Mouse (Mus musculus): Measurements from ENCODE around the gene Wdr20. TPM values are rescaled to one million over a fixed set of nuclear protein-coding genes. Genes with fewer than 3 reads are reported as not detected.
A peak's percentile ranks its signal among the peaks of the same experiment; 100 is the strongest.

Gene Wdr20
- polyA plus RNA-seq, 1 experiment from 2014 or later: 33.5 TPM

DNA sequence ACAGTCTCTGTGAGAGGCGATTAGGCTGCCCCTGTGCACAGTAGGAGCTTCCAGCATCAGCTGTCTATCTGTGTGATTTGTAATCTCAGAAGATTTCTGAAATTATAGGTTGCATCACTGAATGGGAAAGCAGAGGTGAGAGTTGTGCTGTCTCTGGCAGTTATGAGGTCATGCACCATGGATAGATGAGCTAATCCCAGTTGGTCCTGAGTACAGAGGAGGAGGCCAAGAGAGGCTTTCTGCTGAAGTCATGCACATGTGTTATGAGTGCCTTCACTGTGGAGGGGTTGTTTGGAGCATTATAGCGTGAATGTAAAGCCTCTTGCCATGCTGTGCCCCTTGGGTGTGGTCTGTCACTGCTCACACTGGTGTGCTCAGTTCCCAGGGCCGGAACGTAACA, 52.8 kb downstream of the Wdr20 start:
- H3K9ac ChIP-seq (replicated peaks): no peak overlapping the region
- no peak overlapping the region for H3K4me3 ChIP-seq
- H3K4me2 ChIP-seq (replicated peaks): no peak overlapping the region
- WGBS: 84% methylated on average over 4 of the region's 4 CpGs
- H3K9me3 ChIP-seq: no peaks in the 10 kb centered on the region
- H3K27me3 ChIP-seq: no peaks in the 10 kb centered on the region
- H3K27ac ChIP-seq (replicated peaks): no peak overlapping the region
- H3K4me1 ChIP-seq: no peaks in the 10 kb centered on the region
- no peak for ATAC-seq (replicated peaks)
- no peaks in the 10 kb centered on the region; the same call in 1 of the 2 replicates for H3K36me3 ChIP-seq

DNA sequence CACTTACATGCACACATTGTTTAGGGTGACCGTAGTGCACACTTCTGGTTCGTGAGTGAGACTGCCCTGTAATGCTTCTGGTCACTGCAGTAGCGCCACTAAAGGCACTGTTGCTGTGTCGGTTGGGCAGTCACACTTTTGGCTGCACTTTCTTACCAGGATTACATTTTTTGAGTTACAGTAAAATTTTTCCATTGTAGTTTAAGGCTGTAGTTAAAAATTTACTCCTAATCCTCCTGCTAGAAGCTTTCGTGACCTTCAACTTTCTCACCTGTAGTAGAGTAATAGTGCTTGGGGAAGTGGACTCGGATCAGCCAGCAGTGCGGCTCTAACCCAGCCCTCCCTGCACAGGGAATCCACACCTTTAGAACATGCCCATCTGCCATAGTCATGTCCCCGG, 53.3 kb downstream of the Wdr20 start:
- H3K36me3 ChIP-seq: no peaks in the 10 kb centered on the region; the same call in 1 of the 2 replicates
- no peak overlapping the region for H3K9ac ChIP-seq (replicated peaks)
- no peak overlapping the region for H3K27ac ChIP-seq (replicated peaks)
- 92% methylated on average over 8 of the region's 8 CpGs for WGBS
- no peak overlapping the region for H3K4me2 ChIP-seq (replicated peaks)
- H3K27me3 ChIP-seq: no peaks in the 10 kb centered on the region
- H3K9me3 ChIP-seq: no peaks in the 10 kb centered on the region
- ATAC-seq (replicated peaks): no peak
- no peaks in the 10 kb centered on the region for H3K4me1 ChIP-seq
- no peak overlapping the region for H3K4me3 ChIP-seq

DNA sequence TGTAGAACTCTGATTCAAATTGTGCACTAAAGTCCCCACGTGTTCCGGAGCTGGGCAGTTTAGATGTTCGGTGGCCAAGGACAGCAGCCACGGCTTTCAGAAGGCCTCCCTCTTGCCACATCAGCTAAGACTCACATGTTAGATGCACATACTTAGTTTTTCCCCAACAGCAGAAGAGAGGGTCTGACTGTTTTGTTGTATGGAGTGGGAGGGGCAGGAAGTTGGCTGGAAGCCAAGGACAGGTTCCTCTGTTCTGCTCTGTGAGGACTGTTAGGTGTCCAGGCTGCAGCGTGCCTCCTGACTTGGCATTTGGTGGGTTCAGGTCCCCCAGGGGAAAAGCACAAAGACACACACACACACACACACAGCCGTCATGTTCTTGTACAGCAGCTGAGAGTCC, 57.3 kb downstream of the Wdr20 start:
- no peaks in the 10 kb centered on the region for H3K36me3 ChIP-seq

DNA sequence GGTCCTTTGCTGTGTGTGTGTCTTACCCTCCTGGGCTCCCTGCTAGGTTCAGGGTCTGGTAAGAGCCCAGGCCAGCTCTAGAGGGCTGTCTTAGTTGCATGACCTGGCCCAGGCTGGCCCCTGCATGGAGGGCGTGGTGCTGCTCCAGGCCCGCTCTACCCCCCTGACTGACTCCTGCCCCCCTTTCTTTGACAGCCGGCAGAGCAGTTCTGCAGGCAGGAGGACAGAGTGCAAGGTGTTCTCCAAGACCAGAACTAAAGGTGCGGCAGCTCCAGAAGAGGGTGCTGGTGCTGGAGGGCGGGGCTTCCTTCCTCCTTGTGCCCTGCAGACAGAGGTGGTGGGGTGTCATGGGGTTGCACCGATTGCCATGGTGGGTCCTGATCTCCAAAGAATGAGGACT, 59.0 kb downstream of the Wdr20 start:
- H3K27ac ChIP-seq (replicated peaks): no peak overlapping the region
- ATAC-seq (replicated peaks): no peak

More for the DNA sequence above, 57.3 kb downstream of the Wdr20 start:
- ATAC-seq (replicated peaks): no peak
- Histone ChIP-seq H3K4me3 (no peak overlapping the region), H3K4me2 (replicated peaks) (no peak overlapping the region), H3K27me3 (no peaks in the 10 kb centered on the region), H3K27ac (replicated peaks) (no peak overlapping the region), H3K4me1 (no peaks in the 10 kb centered on the region), H3K9me3 (no peaks in the 10 kb centered on the region), H3K9ac (replicated peaks) (no peak overlapping the region)
- 79% methylated on average over 6 of the region's 6 CpGs for WGBS

DNA sequence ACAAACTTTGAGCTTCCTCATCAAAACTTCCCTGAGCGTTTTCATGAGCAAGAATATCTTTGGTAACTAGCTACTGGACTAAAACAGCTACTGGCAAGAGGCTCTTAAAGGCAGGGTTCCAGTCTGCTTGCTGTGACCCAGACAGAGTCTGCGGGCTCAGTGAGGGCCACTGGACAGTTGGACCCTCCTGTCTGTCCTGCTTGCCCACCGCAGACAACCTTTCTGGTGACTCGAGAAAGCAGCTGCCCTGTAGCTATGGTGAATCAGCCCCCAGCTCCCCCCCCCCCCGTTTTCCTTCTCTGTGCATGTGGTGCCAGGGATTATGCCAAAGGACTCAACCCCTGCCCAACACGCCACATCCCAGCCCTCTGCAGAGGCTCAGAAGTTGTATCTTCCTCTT, 59.5 kb downstream of the Wdr20 start:
- Histone ChIP-seq H3K9ac (replicated peaks) (no peak overlapping the region), H3K27ac (replicated peaks) (no peak overlapping the region), H3K27me3 (no peaks in the 10 kb centered on the region), H3K4me2 (replicated peaks) (no peak overlapping the region), H3K4me3 (no peak overlapping the region), H3K4me1 (no peaks in the 10 kb centered on the region), H3K36me3 (no peaks in the 10 kb centered on the region), H3K9me3 (no peaks in the 10 kb centered on the region)
- ATAC-seq (replicated peaks): no peak
- WGBS: 89% methylated on average over 6 of the region's 6 CpGs

More for the DNA sequence above, 59.0 kb downstream of the Wdr20 start:
- H3K27me3 ChIP-seq: no peaks in the 10 kb centered on the region
- H3K9me3 ChIP-seq: no peaks in the 10 kb centered on the region
- 89% methylated on average over 6 of the region's 6 CpGs for WGBS
- no peak overlapping the region for H3K4me2 ChIP-seq (replicated peaks)
- H3K36me3 ChIP-seq: no peaks in the 10 kb centered on the region
- no peaks in the 10 kb centered on the region for H3K4me1 ChIP-seq
- H3K4me3 ChIP-seq: no peak overlapping the region
- H3K9ac ChIP-seq (replicated peaks): no peak overlapping the region

DNA sequence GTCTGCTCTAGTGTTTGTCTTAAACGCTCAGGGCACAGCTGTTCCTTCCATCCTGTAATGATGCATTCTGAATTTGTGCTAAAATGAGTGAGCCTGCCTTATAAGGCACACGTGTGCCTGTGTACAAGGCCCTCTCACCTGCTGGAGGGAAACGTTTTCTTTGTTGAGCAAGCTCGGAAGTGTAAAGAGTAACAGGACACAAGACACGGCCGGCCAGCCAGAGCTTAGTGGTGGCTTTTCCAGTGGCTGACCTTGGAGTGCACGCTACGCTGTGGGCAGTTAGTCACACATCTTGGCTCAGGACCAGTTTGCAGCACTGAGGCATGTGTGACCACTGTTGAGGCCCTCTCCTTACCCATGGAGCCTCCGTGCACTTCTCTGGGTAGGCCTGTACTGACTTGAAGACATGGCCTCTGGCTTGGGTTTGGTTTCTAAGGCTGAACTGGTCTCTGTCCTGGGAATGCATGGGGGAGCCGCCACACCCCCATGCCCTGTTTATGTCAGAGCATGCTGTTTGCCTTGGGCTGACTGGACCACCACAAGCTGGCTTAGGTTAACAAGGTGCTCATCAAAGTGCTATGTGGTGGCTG, 60.2 kb downstream of the Wdr20 start:
- Histone ChIP-seq H3K4me2 (replicated peaks) (no peak overlapping the region), H3K27me3 (no peaks in the 10 kb centered on the region), H3K4me1 (no peaks in the 10 kb centered on the region), H3K36me3 (no peaks in the 10 kb centered on the region), H3K9ac (replicated peaks) (no peak overlapping the region), H3K27ac (replicated peaks) (no peak overlapping the region), H3K9me3 (no peaks in the 10 kb centered on the region), H3K4me3 (no peak overlapping the region)
- no peak for ATAC-seq (replicated peaks)
- 93% methylated on average over 10 of the region's 10 CpGs for WGBS

DNA sequence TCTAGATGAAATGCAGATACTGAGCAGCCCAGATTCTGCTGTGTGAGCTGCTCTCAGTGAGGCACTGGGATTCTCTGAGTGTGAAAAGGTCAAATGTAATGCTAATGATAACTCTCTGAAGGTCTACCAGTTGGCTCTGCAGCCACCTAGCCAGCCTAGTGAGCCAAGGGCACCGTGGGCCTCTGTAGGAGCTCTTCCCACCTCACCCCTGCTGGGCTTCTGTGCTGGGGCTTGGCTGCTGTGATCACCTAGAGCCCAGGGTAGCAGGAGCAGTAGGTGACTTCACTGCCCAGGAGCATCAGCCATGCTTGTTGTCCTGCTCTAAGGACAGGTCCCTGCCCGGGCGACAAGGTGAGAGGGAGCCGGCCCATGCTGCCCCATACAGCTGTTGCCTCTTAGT, 61.5 kb downstream of the Wdr20 start:
- Histone ChIP-seq H3K4me1 (peaks cover 5% of the 10 kb centered on the region), H3K9me3 (no peaks in the 10 kb centered on the region), H3K27me3 (no peaks in the 10 kb centered on the region), H3K27ac (replicated peaks) (no peak overlapping the region), H3K4me3 (no peak overlapping the region), H3K9ac (replicated peaks) (no peak overlapping the region), H3K36me3 (no peaks in the 10 kb centered on the region), H3K4me2 (replicated peaks) (no peak overlapping the region)
- WGBS: 94% methylated on average over 4 of the region's 4 CpGs
- no peak for ATAC-seq (replicated peaks)

DNA sequence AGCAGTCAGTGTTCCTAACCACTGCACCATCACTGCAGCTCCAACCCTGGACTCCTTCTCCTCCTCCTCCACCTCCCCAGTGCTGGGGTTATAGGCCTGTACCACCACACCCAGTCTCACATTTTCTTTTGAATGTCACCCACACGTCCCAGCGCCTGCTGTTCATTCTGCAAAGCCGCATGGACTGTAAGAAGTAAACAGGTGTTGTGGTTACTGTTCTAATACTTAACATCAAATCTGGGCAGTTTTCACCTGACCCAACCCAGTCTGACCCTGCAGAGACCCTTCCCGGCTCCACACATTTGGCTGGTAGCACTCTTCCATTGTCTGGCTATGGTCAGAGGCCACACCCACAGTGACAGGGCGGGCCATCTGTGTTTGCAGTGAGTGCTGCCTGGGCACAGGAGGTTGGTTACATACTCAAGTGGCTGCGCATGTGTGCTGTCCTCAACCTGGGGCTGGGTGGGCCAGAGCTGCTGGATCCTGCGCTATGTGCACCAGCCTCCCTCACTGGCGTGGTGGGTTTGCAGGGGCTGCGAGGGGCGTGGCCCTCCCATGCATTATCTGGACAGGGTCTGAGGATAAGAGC, 64.2 kb downstream of the Wdr20 start:
- Histone ChIP-seq H3K4me2 (replicated peaks) (no peak overlapping the region), H3K4me3 (no peak overlapping the region), H3K27me3 (no peaks in the 10 kb centered on the region), H3K9me3 (no peaks in the 10 kb centered on the region), H3K36me3 (no peaks in the 10 kb centered on the region), H3K9ac (replicated peaks) (no peak overlapping the region), H3K27ac (replicated peaks) (no peak overlapping the region), H3K4me1 (peaks cover 8% of the 10 kb centered on the region)
- no peak for ATAC-seq (replicated peaks)
- 85% methylated on average over 10 of the region's 10 CpGs for WGBS

DNA sequence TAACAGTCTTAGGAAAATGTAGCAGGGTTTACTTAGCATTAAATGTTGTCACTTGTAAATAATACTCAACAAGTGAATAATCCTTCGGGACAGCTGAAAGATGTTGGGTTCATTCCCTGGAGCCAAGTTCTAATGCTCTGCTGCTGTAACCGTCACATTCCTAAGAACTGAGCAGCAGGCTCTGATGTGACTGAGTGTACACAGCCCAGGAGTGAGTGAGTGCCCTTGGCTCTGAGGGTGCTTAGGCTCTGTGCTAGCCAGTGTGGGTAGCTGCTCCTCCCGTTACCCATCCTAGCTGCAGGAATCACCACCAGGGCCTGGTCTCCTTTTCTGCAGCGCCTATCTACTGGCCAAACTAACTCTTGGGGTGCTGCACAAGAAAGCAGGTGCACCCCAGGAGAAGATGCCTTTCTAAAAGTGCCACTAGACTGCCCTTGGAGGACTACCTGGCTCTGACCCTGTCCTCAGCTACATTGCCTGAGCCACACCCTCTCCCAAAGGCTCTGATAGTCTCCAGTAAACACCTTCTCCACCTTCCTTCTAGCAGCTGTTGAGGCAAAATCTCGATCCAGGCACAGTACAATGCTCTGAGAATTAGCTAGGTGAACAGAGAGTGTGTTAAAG, 65.0 kb downstream of the Wdr20 start:
- no peak overlapping the region for H3K27ac ChIP-seq (replicated peaks)

DNA sequence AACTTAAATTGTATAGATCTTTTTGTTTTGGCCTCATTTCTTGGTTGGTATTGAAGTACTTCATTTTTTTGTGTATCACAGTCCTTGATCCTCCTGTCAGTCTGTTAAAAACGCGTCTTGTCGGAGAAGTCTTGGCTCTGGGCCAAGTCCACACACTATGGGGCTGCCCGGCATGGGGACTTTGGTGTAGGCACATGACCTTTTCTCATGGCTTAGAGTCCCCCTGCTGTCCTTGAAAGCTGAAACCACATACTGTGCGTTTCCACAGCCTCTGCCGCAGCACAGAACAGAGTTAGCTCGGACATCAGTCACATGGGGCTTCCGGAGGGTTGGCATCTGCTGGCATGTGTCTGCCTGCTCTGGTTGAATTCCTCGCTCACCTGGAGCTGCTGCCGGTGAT, 66.5 kb downstream of the Wdr20 start:
- Histone ChIP-seq H3K9ac (replicated peaks) (no peak overlapping the region), H3K36me3 (no peaks in the 10 kb centered on the region; the same call in 1 of the 2 replicates), H3K27me3 (no peaks in the 10 kb centered on the region), H3K4me3 (no peak overlapping the region), H3K4me1 (peaks cover 8% of the 10 kb centered on the region), H3K9me3 (no peaks in the 10 kb centered on the region), H3K4me2 (replicated peaks) (no peak overlapping the region), H3K27ac (replicated peaks) (no peak overlapping the region)
- WGBS: 11% methylated on average over 10 of the region's 10 CpGs
- ATAC-seq (replicated peaks): peak; percentile 72

More for the DNA sequence above, 65.0 kb downstream of the Wdr20 start:
- no peak for ATAC-seq (replicated peaks)
- H3K4me3 ChIP-seq: no peak overlapping the region
- no peaks in the 10 kb centered on the region for H3K36me3 ChIP-seq
- H3K27me3 ChIP-seq: no peaks in the 10 kb centered on the region
- H3K9ac ChIP-seq (replicated peaks): no peak overlapping the region
- H3K4me1 ChIP-seq: peaks cover 8% of the 10 kb centered on the region
- WGBS: 87% methylated on average over 5 of the region's 5 CpGs
- H3K9me3 ChIP-seq: no peaks in the 10 kb centered on the region
- H3K4me2 ChIP-seq (replicated peaks): no peak overlapping the region

DNA sequence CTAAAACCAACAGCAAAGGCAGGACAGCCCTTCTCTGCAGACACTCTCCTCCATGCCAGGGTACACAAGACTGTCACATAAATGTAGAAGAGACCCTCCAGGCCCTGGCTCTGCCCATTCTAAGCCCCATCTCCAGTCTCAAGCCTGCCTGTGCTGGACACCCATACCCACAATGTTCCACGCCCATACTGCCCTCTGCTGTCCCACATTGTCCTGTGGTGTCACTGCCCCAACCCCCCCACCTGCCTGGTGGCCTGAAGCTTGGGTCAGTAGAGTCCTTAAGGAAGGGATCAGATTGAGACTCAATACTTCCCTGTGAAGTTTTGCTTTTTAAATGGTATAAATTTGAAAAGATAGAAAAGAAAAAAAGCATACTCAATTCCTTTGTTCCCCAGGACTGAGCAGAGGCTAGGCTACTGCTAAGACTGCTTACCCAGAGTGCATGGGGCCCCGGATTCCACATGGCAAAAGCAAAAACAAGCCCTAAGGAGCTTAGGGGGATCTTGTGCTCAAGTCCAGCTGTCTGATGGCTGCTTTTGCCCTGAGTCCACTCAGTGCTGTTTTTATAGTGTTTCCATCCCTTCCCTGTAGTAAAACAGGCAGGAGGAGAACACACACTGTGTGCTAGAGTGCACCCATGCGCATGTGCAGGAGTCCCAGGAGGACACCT, 68.7 kb downstream of the Wdr20 start:
- WGBS: 67% methylated on average over 3 of the region's 3 CpGs
- Histone ChIP-seq H3K9me3 (no peaks in the 10 kb centered on the region), H3K4me3 (no peak overlapping the region), H3K27me3 (no peaks in the 10 kb centered on the region), H3K4me2 (replicated peaks) (no peak overlapping the region), H3K36me3 (no peaks in the 10 kb centered on the region; the same call in 1 of the 2 replicates), H3K4me1 (peaks cover 8% of the 10 kb centered on the region), H3K27ac (replicated peaks) (no peak overlapping the region), H3K9ac (replicated peaks) (no peak overlapping the region)
- ATAC-seq (replicated peaks): no peak

DNA sequence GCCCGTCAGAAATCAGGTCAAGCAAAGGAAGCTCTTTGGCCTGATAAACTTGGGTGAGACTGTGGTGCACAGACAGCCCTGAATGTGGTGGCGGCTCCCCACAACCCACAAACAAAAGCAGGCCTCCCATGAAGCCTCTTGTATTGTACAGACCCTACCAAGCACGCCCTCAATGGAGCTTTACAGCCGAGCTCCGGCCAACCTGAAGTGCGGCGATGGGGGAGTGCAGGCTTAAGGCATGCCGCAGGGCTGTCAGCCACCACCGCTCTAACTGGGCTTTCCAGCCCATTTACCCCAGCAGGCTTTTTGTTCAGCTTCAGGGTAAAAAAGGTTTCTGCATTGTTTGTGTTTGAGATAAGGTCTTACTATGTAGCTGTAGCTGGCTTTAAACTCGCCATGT, 70.7 kb downstream of the Wdr20 start:
- H3K27ac ChIP-seq (replicated peaks): no peak overlapping the region
- ATAC-seq (replicated peaks): no peak; the same call in 1 of the 2 replicates
- H3K4me1 ChIP-seq: peaks cover 5% of the 10 kb centered on the region
- no peaks in the 10 kb centered on the region for H3K9me3 ChIP-seq
- no peak overlapping the region for H3K4me2 ChIP-seq (replicated peaks)
- no peaks in the 10 kb centered on the region for H3K27me3 ChIP-seq
- H3K4me3 ChIP-seq: no peak overlapping the region
- 13% methylated on average over 10 of the region's 10 CpGs for WGBS
- H3K9ac ChIP-seq (replicated peaks): no peak overlapping the region
- peaks cover 5% of the 10 kb centered on the region; the same call in 1 of the 2 replicates for H3K36me3 ChIP-seq

All from forebrain, embryonic 15.5 days (tissue).